Mouse (Mus musculus) liver, postnatal 0 days (tissue): ENCODE measurements around the gene Sp2. TPM values are rescaled to one million over a fixed set of nuclear protein-coding genes. Genes with fewer than 3 reads are reported as not detected.

Source experiments
- ATAC-seq: fragments of 200-750 bp; cut with Nextera tagmentation; 2 replicates; pipeline ENCODE4 v1.8.0; 2017; ENCODE audit warnings: mild to moderate bottlenecking, moderate library complexity
- DNase-seq: peaks from one replicate; pipeline ENCODE4 v3.0.0-alpha.2; 2016
- H3K27ac ChIP-seq: fragments of 300-500 bp; sonication (generic); 2 replicates; pipeline ENCODE4 v1.5.1; 2014; ENCODE audit warnings: antibody characterized with exemption, moderate library complexity, mild to moderate bottlenecking, low read depth
- H3K27me3 ChIP-seq: fragments of 300-500 bp; sonication (generic); 2 replicates; pipeline ENCODE4 v1.6.1; 2014; ENCODE audit warnings: low read length, control low read depth, mixed read lengths; ENCODE audit not compliant: insufficient read depth
- H3K36me3 ChIP-seq: fragments of 300-500 bp; sonication (generic); replicated peaks from 2 replicates; pipeline ENCODE4 v1.6.1; 2014; ENCODE audit warnings: mild to moderate bottlenecking, control low read depth, low read length, moderate library complexity, mixed read lengths; ENCODE audit not compliant: insufficient read depth
- H3K4me1 ChIP-seq: fragments of 300-500 bp; sonication (generic); 2 replicates; pipeline ENCODE4 v1.6.1; 2014; ENCODE audit warnings: antibody characterized with exemption, mild to moderate bottlenecking, control low read depth; ENCODE audit not compliant: insufficient read depth
- H3K4me2 ChIP-seq: fragments of 300-500 bp; sonication (generic); 2 replicates; pipeline ENCODE4 v1.6.1; 2014; ENCODE audit warnings: low read depth, mild to moderate bottlenecking, low read length, moderate library complexity, mixed read lengths
- H3K4me3 ChIP-seq: fragments of 300-500 bp; sonication (generic); 2 replicates; pipeline ENCODE4 v1.5.1; 2014; ENCODE audit warnings: low read depth, low read length
- H3K9ac ChIP-seq: fragments of 300-500 bp; sonication (generic); replicated peaks from 2 replicates; pipeline ENCODE4 v1.6.1; 2014; ENCODE audit warnings: mild to moderate bottlenecking, moderate library complexity
- H3K9me3 ChIP-seq: fragments of 300-500 bp; sonication (generic); 2 replicates; pipeline ENCODE4 v1.6.1; 2016; ENCODE audit warnings: mild to moderate bottlenecking, control low read depth, low read length, mixed read lengths
- CTCF ChIP-seq: sonication (generic); IDR thresholded peaks from 2 replicates; pipeline ENCODE4 v1.5.1; 2016; ENCODE audit warnings: antibody characterized with exemption, low read depth
- EP300 ChIP-seq: IDR thresholded peaks from 2 replicates; pipeline ENCODE4 v1.6.1; 2016; ENCODE audit warnings: antibody characterized with exemption, low read depth, mild to moderate bottlenecking
- whole genome bisulfite sequencing: fragments of 180-500 bp; shearing (Covaris S2); extraction: QIAGEN DNeasy Blood & Tissue Kit; methylation state at CpG from one replicate; pipeline ENCODE4 v1.1.7; 2014; ENCODE audit not compliant: insufficient replicate concordance; 5-methylcytosine and 5-hydroxymethylcytosine counted together
- polyA plus RNA-seq: library from polyadenylated mRNA; unstranded; fragments of >200 nt; fragmentation: Nextera tagmentation; extraction: Ambion mirVana; gene quantifications from 2 replicates; pipeline ENCODE4 v1.2.1, GENCODE M21; 2015

Sp2 gene
- polyA plus RNA-seq, 1 experiment from 2014 or later, result 6.8 TPM

GRCm38 (mm10) chr11:96940578-96941465 lies 41.9 kb downstream of the Sp2 start:
- ATAC-seq (peak; percentile 11), DNase-seq (peak; percentile 77)
- peak overlapping the region; percentile 71 for H3K4me3 ChIP-seq
- 63% methylated on average over 16 of the region's 16 CpGs for WGBS
- no peaks in the 10 kb centered on the region for H3K27me3 ChIP-seq
- H3K36me3 ChIP-seq, result peaks cover 42% of the 10 kb centered on the region
- peak overlapping the region; percentile 91 for H3K4me2 ChIP-seq
- peak overlapping the region; percentile 97 for H3K27ac ChIP-seq
- H3K4me1 ChIP-seq, result peaks cover 59% of the 10 kb centered on the region
- H3K9ac ChIP-seq, result peak overlapping the region; percentile 44
- no peaks in the 10 kb centered on the region for H3K9me3 ChIP-seq
- no peak for TF ChIP-seq CTCF
- peak; percentile 97 for TF ChIP-seq EP300

GRCm38 (mm10) chr11:96938426-96938800 lies 44.3 kb downstream of the Sp2 start:
- no peak for TF ChIP-seq EP300
- TF ChIP-seq CTCF, result no peak
- H3K4me3 ChIP-seq, result no peak overlapping the region
- H3K36me3 ChIP-seq, result peaks cover 42% of the 10 kb centered on the region
- peaks cover 54% of the 10 kb centered on the region for H3K4me1 ChIP-seq
- H3K4me2 ChIP-seq, result peak overlapping the region; percentile 31
- no peak for ATAC-seq
- H3K27ac ChIP-seq, result peak overlapping the region; percentile 90
- H3K27me3 ChIP-seq, result no peaks in the 10 kb centered on the region
- no peak for DNase-seq
- peak overlapping the region; percentile 47 for H3K9ac ChIP-seq
- H3K9me3 ChIP-seq, result no peaks in the 10 kb centered on the region
- WGBS, result 71% methylated on average over 6 of the region's 6 CpGs

DNA sequence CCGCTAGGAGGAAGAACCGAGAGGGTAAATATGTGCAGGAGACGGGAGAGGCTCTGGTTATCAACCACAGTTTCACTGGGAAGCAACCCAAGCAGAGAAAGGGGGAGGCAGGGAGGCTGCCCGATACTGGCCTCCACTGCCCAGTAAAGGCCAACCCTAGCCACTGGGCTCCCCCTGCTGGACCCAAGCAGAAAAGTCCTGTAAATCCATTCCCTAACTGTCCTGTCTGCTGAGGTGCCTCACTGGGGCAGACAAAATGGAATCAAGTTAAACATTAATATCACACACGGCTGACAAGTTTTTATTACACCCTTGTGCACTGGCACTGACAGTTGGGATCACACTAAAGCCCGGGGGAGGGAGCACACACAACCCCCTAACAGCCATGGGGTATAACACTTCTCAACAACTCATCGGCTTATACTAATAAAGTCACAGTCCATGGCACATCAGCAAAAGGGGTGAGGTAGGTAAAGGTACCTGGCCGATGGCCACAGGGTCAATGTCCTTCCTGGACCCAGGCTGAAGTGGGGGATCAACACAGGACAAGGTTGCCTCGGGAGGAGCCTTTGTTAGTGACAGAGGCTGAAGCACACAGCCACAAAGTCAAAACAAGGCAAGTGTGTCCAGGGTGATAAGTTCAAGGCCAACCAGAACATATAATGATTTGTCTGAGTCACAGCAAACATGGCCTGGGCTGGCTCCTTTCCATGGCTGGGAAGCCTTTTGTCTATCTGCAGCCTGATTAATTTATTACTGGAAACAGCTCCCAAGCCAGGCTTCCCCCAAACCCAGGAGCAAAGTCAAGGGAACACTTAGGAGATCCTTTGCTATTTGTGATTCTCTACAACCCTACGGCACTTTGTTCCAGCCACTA lies 45.0 kb downstream of the Sp2 start:
- Histone ChIP-seq H3K36me3 (peaks cover 42% of the 10 kb centered on the region), H3K4me2 (peak overlapping the region; percentile 31), H3K4me1 (peaks cover 47% of the 10 kb centered on the region), H3K4me3 (no peak overlapping the region), H3K27ac (peak overlapping the region; percentile 90), H3K27me3 (no peaks in the 10 kb centered on the region), H3K9ac (peak overlapping the region; percentile 47), H3K9me3 (no peaks in the 10 kb centered on the region)
- 41% methylated on average over 10 of the region's 10 CpGs for WGBS
- TF ChIP-seq EP300 (peak; percentile 19; the same call in 1 of the 2 replicates), CTCF (peak; percentile 92)
- ATAC-seq, result peak; percentile 75
- peak; percentile 84 for DNase-seq

GRCm38 (mm10) chr11:96935872-96936650 lies 46.7 kb downstream of the Sp2 start:
- WGBS, result 85% methylated on average over 9 of the region's 9 CpGs
- Histone ChIP-seq H3K4me3 (no peak overlapping the region), H3K27me3 (no peaks in the 10 kb centered on the region), H3K4me1 (peaks cover 51% of the 10 kb centered on the region), H3K9ac (no peak overlapping the region), H3K4me2 (no peak overlapping the region), H3K27ac (peak overlapping the region; percentile 90), H3K36me3 (peaks cover 31% of the 10 kb centered on the region), H3K9me3 (no peaks in the 10 kb centered on the region)
- ATAC-seq, result no peak
- no peak for TF ChIP-seq CTCF
- TF ChIP-seq EP300, result no peak
- no peak for DNase-seq

DNA sequence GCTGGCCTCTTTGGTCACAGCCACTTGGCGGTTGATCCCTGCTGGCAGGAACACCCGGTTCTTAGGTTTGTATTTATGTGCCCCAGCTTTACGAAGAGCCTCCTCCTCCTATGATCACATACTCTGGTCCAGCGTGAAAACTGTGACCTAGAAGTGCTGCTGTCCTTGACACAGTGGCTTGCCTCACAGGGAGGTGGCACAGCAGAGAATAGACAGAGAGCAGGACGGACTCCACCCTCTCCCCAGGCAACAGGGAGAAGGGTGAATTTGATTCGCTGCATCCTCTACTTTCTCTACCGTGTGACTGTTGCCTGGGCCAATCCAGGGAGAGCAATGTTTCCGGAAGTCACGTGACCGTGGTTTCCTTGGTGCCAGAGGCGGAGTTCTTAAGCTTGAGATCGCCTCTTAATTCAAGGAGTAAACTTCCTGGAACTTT lies 47.8 kb downstream of the Sp2 start:
- H3K27me3 ChIP-seq, result no peaks in the 10 kb centered on the region

More for the DNA sequence above, 47.8 kb downstream of the Sp2 start:
- peak; percentile 86 for DNase-seq
- H3K4me1 ChIP-seq, result peaks cover 49% of the 10 kb centered on the region
- H3K4me2 ChIP-seq, result peak overlapping the region; percentile 54
- no peaks in the 10 kb centered on the region for H3K9me3 ChIP-seq
- peak overlapping the region; percentile 46 for H3K9ac ChIP-seq
- TF ChIP-seq EP300, result no peak
- no peak for TF ChIP-seq CTCF
- peak overlapping the region; percentile 90 for H3K27ac ChIP-seq
- 23% methylated on average over 12 of the region's 12 CpGs for WGBS
- peaks cover 20% of the 10 kb centered on the region for H3K36me3 ChIP-seq
- peak; percentile 84 for ATAC-seq
- H3K4me3 ChIP-seq, result no peak overlapping the region
